Mouse (Mus musculus) embryonic facial prominence, embryonic 14.5 days (tissue): ENCODE measurements at regions not wholly inside any gene's neighbourhood (a gene's known extent, or its start where the extent isn't known, plus 50 kb on each side); places are given as distances from the start of the nearest gene placed in this dataset.

Experiments
- ATAC-seq: fragments of 200-750 bp; cut with Nextera tagmentation; 2 replicates; pipeline ENCODE4 v1.8.0; 2017; ENCODE audit warnings: low read depth, moderate number of reproducible peaks, moderate TSS enrichment
- DNase-seq: peaks from one replicate; pipeline ENCODE4 v3.0.0-alpha.2; 2015; ENCODE audit warnings: low spot score
- H3K27ac ChIP-seq: fragments of 300-500 bp; sonication (generic); replicated peaks from 2 replicates; pipeline ENCODE4 v1.5.1; 2014; ENCODE audit warnings: low read depth, mild to moderate bottlenecking, low read length, moderate library complexity
- H3K27me3 ChIP-seq: fragments of 300-500 bp; sonication (generic); replicated peaks from 2 replicates; pipeline ENCODE4 v1.6.1; 2014; ENCODE audit warnings: low read length; ENCODE audit not compliant: control insufficient read depth, insufficient read depth
- H3K36me3 ChIP-seq: fragments of 300-500 bp; sonication (generic); 2 replicates; pipeline ENCODE4 v1.6.1; 2014; ENCODE audit warnings: low read length, mixed read lengths; ENCODE audit not compliant: control insufficient read depth, insufficient read depth
- H3K4me1 ChIP-seq: fragments of 300-500 bp; sonication (generic); 2 replicates; pipeline ENCODE4 v1.6.1; 2014; ENCODE audit warnings: antibody characterized with exemption, low read length; ENCODE audit not compliant: control insufficient read depth, insufficient read depth
- H3K4me2 ChIP-seq: fragments of 300-500 bp; sonication (generic); 2 replicates; pipeline ENCODE4 v1.6.1; 2014; ENCODE audit warnings: low read depth, mild to moderate bottlenecking, low read length, moderate library complexity, mixed read lengths
- H3K4me3 ChIP-seq: fragments of 300-500 bp; sonication (generic); 2 replicates; pipeline ENCODE4 v1.5.1; 2014; ENCODE audit warnings: low read depth, mild to moderate bottlenecking, low read length
- H3K9ac ChIP-seq: fragments of 300-500 bp; sonication (generic); 2 replicates; pipeline ENCODE4 v1.6.1; 2014; ENCODE audit warnings: low read depth, mild to moderate bottlenecking, low read length, moderate library complexity, mixed read lengths
- H3K9me3 ChIP-seq: fragments of 300-500 bp; sonication (generic); 2 replicates; pipeline ENCODE4 v1.6.1; 2016; ENCODE audit warnings: low read length; ENCODE audit not compliant: control insufficient read depth
- WGBS: fragments of 180-500 bp; shearing (Covaris S2); extraction: QIAGEN DNeasy Blood & Tissue Kit; methylation state at CpG from one replicate; pipeline ENCODE4 v1.1.7; 2014; 5-methylcytosine and 5-hydroxymethylcytosine counted together

- ATAC-seq (no peak), DNase-seq (no peak)
- no peak overlapping the region for H3K27ac ChIP-seq
- no peak overlapping the region for H3K4me3 ChIP-seq
- no peak overlapping the region for H3K4me2 ChIP-seq
- no peak overlapping the region for H3K9ac ChIP-seq
- no peaks in the 10 kb centered on the region for H3K36me3 ChIP-seq
- 87% methylated on average over 5 of the region's 5 CpGs for WGBS
- H3K27me3 ChIP-seq: no peaks in the 10 kb centered on the region
- no peaks in the 10 kb centered on the region for H3K4me1 ChIP-seq
- no peaks in the 10 kb centered on the region for H3K9me3 ChIP-seq
Observed at GRCm38 (mm10) chr6:100370358-100370757, 83.1 kb upstream of the Rybp start.

GRCm38 (mm10) chr6:100366231-100366630 is 78.9 kb upstream of the Rybp start:
- Histone ChIP-seq H3K9ac (no peak overlapping the region), H3K27me3 (no peaks in the 10 kb centered on the region), H3K4me1 (no peaks in the 10 kb centered on the region), H3K36me3 (no peaks in the 10 kb centered on the region), H3K27ac (no peak overlapping the region), H3K9me3 (no peaks in the 10 kb centered on the region), H3K4me3 (no peak overlapping the region), H3K4me2 (no peak overlapping the region)
- no peak for ATAC-seq
- WGBS: 60% methylated on average over 8 of the region's 8 CpGs
- DNase-seq: peak; percentile 36

DNA sequence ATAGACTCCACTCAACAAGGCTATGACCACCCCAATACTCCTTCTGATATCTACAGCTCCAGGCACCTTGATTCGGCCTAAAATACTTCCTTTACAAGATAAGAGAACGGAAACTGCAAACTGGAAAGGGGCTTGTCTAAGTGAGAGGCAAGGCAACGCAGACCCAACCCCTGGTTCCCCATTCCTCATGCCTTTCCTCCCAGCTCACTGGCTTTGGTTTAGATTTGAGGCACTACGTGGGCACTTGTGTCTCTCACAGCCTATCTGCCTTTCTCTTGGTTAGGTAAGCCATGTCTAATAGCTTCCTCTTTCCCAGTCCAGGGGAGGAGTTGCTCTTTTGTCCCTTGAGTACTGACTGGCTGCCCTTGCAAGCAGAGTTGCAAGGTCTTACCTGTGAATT is 78.5 kb upstream of the Rybp start:
- Histone ChIP-seq H3K27me3 (no peaks in the 10 kb centered on the region), H3K4me1 (no peaks in the 10 kb centered on the region), H3K36me3 (no peaks in the 10 kb centered on the region), H3K4me3 (no peak overlapping the region), H3K27ac (no peak overlapping the region), H3K9ac (no peak overlapping the region), H3K4me2 (no peak overlapping the region), H3K9me3 (no peaks in the 10 kb centered on the region)
- 89% methylated on average over 4 of the region's 4 CpGs for WGBS
- no peak for ATAC-seq
- DNase-seq: no peak

DNA sequence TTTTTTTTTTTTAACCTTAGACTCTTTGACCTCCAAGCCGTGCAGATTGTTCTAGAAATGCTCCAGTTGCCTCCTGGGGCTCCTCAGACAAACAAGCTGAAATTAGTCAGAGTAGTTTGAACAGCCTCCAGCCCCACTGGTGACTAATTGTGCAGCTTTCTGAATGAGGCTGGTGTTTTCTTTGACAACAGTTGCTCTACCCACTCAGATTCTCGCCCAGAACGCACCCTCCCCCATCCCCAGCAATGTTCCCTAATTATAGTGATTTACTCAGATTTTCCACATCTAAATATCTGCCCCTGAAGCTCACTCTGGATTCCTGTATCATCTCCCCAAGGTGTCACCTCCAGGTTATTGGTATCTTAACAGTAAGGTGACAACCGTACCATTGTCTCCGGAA is 76.4 kb upstream of the Rybp start:
- Histone ChIP-seq H3K4me3 (no peak overlapping the region), H3K4me1 (no peaks in the 10 kb centered on the region), H3K9ac (no peak overlapping the region), H3K9me3 (no peaks in the 10 kb centered on the region), H3K27me3 (no peaks in the 10 kb centered on the region), H3K4me2 (no peak overlapping the region), H3K27ac (no peak overlapping the region), H3K36me3 (no peaks in the 10 kb centered on the region)
- DNase-seq (no peak), ATAC-seq (no peak)
- 55% methylated on average over 5 of the region's 5 CpGs for WGBS

DNA sequence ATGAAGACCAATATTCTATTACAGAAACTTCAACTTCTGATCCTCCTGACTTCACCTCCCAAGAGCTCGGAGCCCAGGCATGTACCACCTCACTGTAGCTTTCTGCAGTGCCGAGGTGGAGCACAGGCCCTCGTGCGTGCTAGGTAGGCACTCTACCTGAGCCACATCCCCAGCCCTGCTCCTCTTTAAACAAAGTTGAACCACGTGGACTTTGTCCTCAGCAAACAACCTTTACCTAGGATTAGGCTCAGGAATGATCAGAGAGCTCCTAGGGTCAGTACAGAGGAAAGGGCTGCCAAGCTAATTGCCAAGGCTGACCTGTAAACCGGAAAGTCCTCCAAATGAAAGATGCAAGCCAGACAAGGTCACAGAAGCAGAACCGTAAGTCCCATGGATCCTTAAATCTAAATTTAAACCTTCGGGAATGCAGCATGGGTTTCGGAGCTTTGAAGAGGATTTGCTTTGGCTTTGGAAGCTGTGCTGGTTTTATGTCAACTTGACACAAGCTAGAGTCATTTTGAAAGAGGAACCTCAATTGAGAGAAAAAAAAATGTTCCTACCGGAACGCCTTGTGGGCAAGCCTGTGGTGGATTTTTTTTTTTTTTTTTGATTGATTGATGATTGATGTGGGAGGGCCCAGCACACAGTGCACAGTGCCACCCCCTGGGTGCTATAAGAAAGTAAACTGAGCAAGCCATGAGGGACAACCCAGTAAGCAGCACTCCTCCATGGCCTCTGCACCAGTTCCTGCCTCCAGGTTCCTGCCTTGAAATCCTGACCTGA is 69.5 kb upstream of the Rybp start:
- WGBS: 74% methylated on average over 11 of the region's 11 CpGs
- H3K9me3 ChIP-seq: no peaks in the 10 kb centered on the region

GRCm38 (mm10) chr6:100355858-100356257 is 68.6 kb upstream of the Rybp start:
- Histone ChIP-seq H3K9me3 (no peaks in the 10 kb centered on the region), H3K27me3 (no peaks in the 10 kb centered on the region), H3K4me2 (no peak overlapping the region), H3K4me1 (no peaks in the 10 kb centered on the region), H3K9ac (no peak overlapping the region), H3K27ac (no peak overlapping the region), H3K36me3 (no peaks in the 10 kb centered on the region), H3K4me3 (no peak overlapping the region)
- no peak for DNase-seq
- WGBS: 72% methylated on average over 9 of the region's 9 CpGs
- ATAC-seq: no peak

More for the DNA sequence above, 69.5 kb upstream of the Rybp start:
- DNase-seq: no peak
- Histone ChIP-seq H3K9ac (no peak overlapping the region), H3K36me3 (no peaks in the 10 kb centered on the region), H3K27me3 (no peaks in the 10 kb centered on the region), H3K27ac (no peak overlapping the region), H3K4me2 (no peak overlapping the region), H3K4me3 (no peak overlapping the region), H3K4me1 (no peaks in the 10 kb centered on the region)
- no peak for ATAC-seq

DNA sequence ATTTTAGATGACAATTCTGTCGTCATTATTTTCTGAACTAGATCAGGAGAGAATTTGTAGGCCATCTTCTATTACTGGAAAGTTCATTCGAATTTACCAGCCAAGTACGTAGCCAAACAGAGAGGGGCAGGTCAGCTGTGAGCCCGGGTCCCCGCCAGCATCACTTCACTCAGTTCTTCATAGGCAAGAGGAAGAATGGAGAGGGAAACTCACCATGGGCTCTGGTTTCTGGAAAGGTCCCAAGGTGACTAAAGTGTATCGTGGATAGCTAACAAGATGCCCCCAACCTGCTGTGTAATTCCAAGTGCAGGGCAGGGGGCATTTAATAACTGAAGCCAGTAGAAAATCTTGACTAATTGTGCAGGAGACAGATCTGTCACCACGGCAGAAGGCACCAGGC is 60.2 kb upstream of the Rybp start:
- no peaks in the 10 kb centered on the region for H3K27me3 ChIP-seq
- H3K4me1 ChIP-seq: no peaks in the 10 kb centered on the region
- no peak overlapping the region for H3K9ac ChIP-seq
- 85% methylated on average over 7 of the region's 7 CpGs for WGBS
- H3K9me3 ChIP-seq: no peaks in the 10 kb centered on the region
- no peak overlapping the region for H3K4me3 ChIP-seq
- H3K27ac ChIP-seq: no peak overlapping the region
- ATAC-seq (no peak), DNase-seq (no peak)
- H3K36me3 ChIP-seq: no peaks in the 10 kb centered on the region
- H3K4me2 ChIP-seq: no peak overlapping the region

GRCm38 (mm10) chr6:100345073-100345472 is 57.8 kb upstream of the Rybp start:
- H3K36me3 ChIP-seq: no peaks in the 10 kb centered on the region
- no peak for ATAC-seq

More at GRCm38 (mm10) chr6:100345073-100345472, 57.8 kb upstream of the Rybp start:
- 81% methylated on average over 3 of the region's 3 CpGs for WGBS
- Histone ChIP-seq H3K9ac (no peak overlapping the region), H3K4me1 (no peaks in the 10 kb centered on the region), H3K27ac (no peak overlapping the region), H3K4me2 (no peak overlapping the region), H3K4me3 (no peak overlapping the region), H3K9me3 (no peaks in the 10 kb centered on the region), H3K27me3 (no peaks in the 10 kb centered on the region)
- DNase-seq: no peak
